Mouse (Mus musculus): ENCODE data around the gene Adamts1. TPM values are rescaled to one million over a fixed set of nuclear protein-coding genes. Genes with fewer than 3 reads are reported as not detected.

Adamts1 gene
- polyA plus RNA-seq (2015; fragmentation: Nextera tagmentation; extraction: Ambion mirVana) = 10.6 and 12.6 TPM in 2 replicates

- H3K9me3 ChIP-seq (ENCODE audit: control insufficient read depth, low read length) = no peaks in the 10 kb centered on the region
- no peak for TF ChIP-seq EP300 (optimal IDR thresholded peaks at IDR 0.05)
- peak; percentile 57 for TF ChIP-seq CTCF (IDR thresholded peaks at IDR 0.05; ENCODE audit: low read depth)
- no peaks in the 10 kb centered on the region for H3K27me3 ChIP-seq (ENCODE audit: control insufficient read depth, insufficient read depth, low read length)
- no peaks in the 10 kb centered on the region for H3K4me1 ChIP-seq (replicated peaks; ENCODE audit: control insufficient read depth, insufficient read depth)
- H3K4me2 ChIP-seq (replicated peaks; ENCODE audit: low read depth) = peak within 1 kb of the TSS; percentile 87
- peak within 1 kb of the TSS; percentile 87 for H3K9ac ChIP-seq (ENCODE audit: low read length)
- H3K36me3 ChIP-seq (ENCODE audit: control insufficient read depth, insufficient read depth, low read length) = peaks cover 14% of the 10 kb centered on the region
- H3K27ac ChIP-seq (replicated peaks) = peak within 1 kb of the TSS; percentile 94
- DNase-seq (ENCODE audit: low spot score) (peak; percentile 81), ATAC-seq (ENCODE audit: low FRiP score, low TSS enrichment) (peak; percentile 82)
- WGBS = under 1% methylated on average over 26 of the region's 26 CpGs
- peak within 1 kb of the TSS; percentile 79 for H3K4me3 ChIP-seq (ENCODE audit: low read depth, low read length)
Measured at GRCm38 (mm10) chr16:85802954-85803353, at the start of gene Adamts1. Gene Adamts1, minus strand, starts transcription at chr16:85803113.

GRCm38 (mm10) chr16:85827066-85827465 is 24.2 kb upstream of the Adamts1 start:
- no peak for DNase-seq (ENCODE audit: low spot score)
- Histone ChIP-seq H3K4me2 (replicated peaks; ENCODE audit: low read depth) (no peak overlapping the region), H3K9ac (ENCODE audit: low read length) (no peak overlapping the region), H3K4me3 (ENCODE audit: low read depth, low read length) (no peak overlapping the region), H3K9me3 (ENCODE audit: control insufficient read depth, low read length) (no peaks in the 10 kb centered on the region), H3K36me3 (ENCODE audit: control insufficient read depth, insufficient read depth, low read length) (no peaks in the 10 kb centered on the region), H3K4me1 (replicated peaks; ENCODE audit: control insufficient read depth, insufficient read depth) (no peaks in the 10 kb centered on the region), H3K27me3 (ENCODE audit: control insufficient read depth, insufficient read depth, low read length) (no peaks in the 10 kb centered on the region), H3K27ac (replicated peaks) (no peak overlapping the region)
- no peak for ATAC-seq (ENCODE audit: low FRiP score, low TSS enrichment)
- TF ChIP-seq EP300 (optimal IDR thresholded peaks at IDR 0.05) = no peak
- no peak for TF ChIP-seq CTCF (IDR thresholded peaks at IDR 0.05; ENCODE audit: low read depth)
- WGBS = 67% methylated on average over 3 of the region's 3 CpGs

- H3K4me1 ChIP-seq (replicated peaks; ENCODE audit: control insufficient read depth, insufficient read depth) = no peaks in the 10 kb centered on the region
- H3K27me3 ChIP-seq (ENCODE audit: control insufficient read depth, insufficient read depth, low read length) = no peaks in the 10 kb centered on the region
- H3K4me2 ChIP-seq (replicated peaks; ENCODE audit: low read depth) = no peak overlapping the region
- no peak for DNase-seq (ENCODE audit: low spot score)
- no peaks in the 10 kb centered on the region for H3K9me3 ChIP-seq (ENCODE audit: control insufficient read depth, low read length)
- H3K36me3 ChIP-seq (ENCODE audit: control insufficient read depth, insufficient read depth, low read length) = no peaks in the 10 kb centered on the region
- H3K4me3 ChIP-seq (ENCODE audit: low read depth, low read length) = no peak overlapping the region
- TF ChIP-seq EP300 (optimal IDR thresholded peaks at IDR 0.05) (no peak), CTCF (IDR thresholded peaks at IDR 0.05; ENCODE audit: low read depth) (no peak)
- 70% methylated on average over 5 of the region's 5 CpGs for WGBS
- H3K27ac ChIP-seq (replicated peaks) = no peak overlapping the region
- ATAC-seq (ENCODE audit: low FRiP score, low TSS enrichment) = no peak
- H3K9ac ChIP-seq (ENCODE audit: low read length) = no peak overlapping the region
Measured at GRCm38 (mm10) chr16:85822330-85822916, 19.5 kb upstream of the Adamts1 start.

- no peaks in the 10 kb centered on the region for H3K27me3 ChIP-seq (ENCODE audit: control insufficient read depth, insufficient read depth, low read length)
- no peak for ATAC-seq (ENCODE audit: low FRiP score, low TSS enrichment)
- no peak overlapping the region for H3K4me3 ChIP-seq (ENCODE audit: low read depth, low read length)
- no peak overlapping the region for H3K4me2 ChIP-seq (replicated peaks; ENCODE audit: low read depth)
- no peak overlapping the region for H3K27ac ChIP-seq (replicated peaks)
- H3K9ac ChIP-seq (ENCODE audit: low read length) = no peak overlapping the region
- DNase-seq (ENCODE audit: low spot score) = no peak
- no peaks in the 10 kb centered on the region for H3K4me1 ChIP-seq (replicated peaks; ENCODE audit: control insufficient read depth, insufficient read depth)
- H3K9me3 ChIP-seq (ENCODE audit: control insufficient read depth, low read length) = no peaks in the 10 kb centered on the region
- H3K36me3 ChIP-seq (ENCODE audit: control insufficient read depth, insufficient read depth, low read length) = no peaks in the 10 kb centered on the region
- TF ChIP-seq CTCF (IDR thresholded peaks at IDR 0.05; ENCODE audit: low read depth) (peak; percentile 68), EP300 (optimal IDR thresholded peaks at IDR 0.05) (no peak)
- WGBS = 55% methylated on average over 5 of the region's 5 CpGs
Measured at GRCm38 (mm10) chr16:85819808-85820458, 17.0 kb upstream of the Adamts1 start.

- WGBS = 87% methylated on average over 2 of the region's 2 CpGs
- H3K4me1 ChIP-seq (replicated peaks; ENCODE audit: control insufficient read depth, insufficient read depth) = no peaks in the 10 kb centered on the region
- TF ChIP-seq EP300 (optimal IDR thresholded peaks at IDR 0.05) = no peak
- TF ChIP-seq CTCF (IDR thresholded peaks at IDR 0.05; ENCODE audit: low read depth) = no peak
- no peak overlapping the region for H3K9ac ChIP-seq (ENCODE audit: low read length)
- H3K9me3 ChIP-seq (ENCODE audit: control insufficient read depth, low read length) = no peaks in the 10 kb centered on the region
- DNase-seq (ENCODE audit: low spot score) = no peak
- H3K27ac ChIP-seq (replicated peaks) = no peak overlapping the region
- H3K4me2 ChIP-seq (replicated peaks; ENCODE audit: low read depth) = no peak overlapping the region
- no peaks in the 10 kb centered on the region for H3K27me3 ChIP-seq (ENCODE audit: control insufficient read depth, insufficient read depth, low read length)
- no peak overlapping the region for H3K4me3 ChIP-seq (ENCODE audit: low read depth, low read length)
- ATAC-seq (ENCODE audit: low FRiP score, low TSS enrichment) = no peak
- H3K36me3 ChIP-seq (ENCODE audit: control insufficient read depth, insufficient read depth, low read length) = no peaks in the 10 kb centered on the region
Measured at GRCm38 (mm10) chr16:85814116-85814515, 11.2 kb upstream of the Adamts1 start.

- Histone ChIP-seq H3K4me2 (replicated peaks; ENCODE audit: low read depth) (peak overlapping the region; percentile 27; the same call in 1 of the 2 replicates), H3K4me1 (replicated peaks; ENCODE audit: control insufficient read depth, insufficient read depth) (no peaks in the 10 kb centered on the region), H3K27me3 (ENCODE audit: control insufficient read depth, insufficient read depth, low read length) (no peaks in the 10 kb centered on the region), H3K36me3 (ENCODE audit: control insufficient read depth, insufficient read depth, low read length) (no peaks in the 10 kb centered on the region), H3K27ac (replicated peaks) (no peak overlapping the region), H3K9ac (ENCODE audit: low read length) (no peak overlapping the region), H3K9me3 (ENCODE audit: control insufficient read depth, low read length) (no peaks in the 10 kb centered on the region), H3K4me3 (ENCODE audit: low read depth, low read length) (no peak overlapping the region)
- WGBS = 7% methylated on average over 2 of the region's 2 CpGs
- ATAC-seq (ENCODE audit: low FRiP score, low TSS enrichment) (no peak), DNase-seq (ENCODE audit: low spot score) (peak; percentile 45)
- no peak for TF ChIP-seq EP300 (optimal IDR thresholded peaks at IDR 0.05)
- TF ChIP-seq CTCF (IDR thresholded peaks at IDR 0.05; ENCODE audit: low read depth) = peak; percentile 73
Measured at GRCm38 (mm10) chr16:85807626-85808025, 4.7 kb upstream of the Adamts1 start.
